Mouse (Mus musculus) right cerebral cortex, postnatal 36 days (tissue): ENCODE measurements around the gene Rln1.
A peak's percentile ranks its signal among the peaks of the same experiment; 100 is the strongest.

ENCODE experiments used
- DNase-seq, 2 experiments: peaks; one replicate each; pipeline ENCODE4 v3.0.0; 2022; ENCODE audit warnings: low spot score in 2 of 2, mixed read lengths in 1 of 2

Gene Rln1

GRCm38 (mm10) chr19:29334068-29334745, at the start of gene Rln1:
Gene Rln1 (minus strand): TSS chr19:29334670.
- no peak for DNase-seq

GRCm38 (mm10) chr19:29383368-29383767, 48.9 kb upstream of the Rln1 start:
- DNase-seq, result no peak

- no peak for DNase-seq
Observed at GRCm38 (mm10) chr19:29379839-29380603, 45.6 kb upstream of the Rln1 start.

- no peak for DNase-seq
Observed at GRCm38 (mm10) chr19:29376382-29376781, 41.9 kb upstream of the Rln1 start.

GRCm38 (mm10) chr19:29374947-29375346, 40.5 kb upstream of the Rln1 start:
- DNase-seq, result no peak

- DNase-seq, result no peak
Observed at GRCm38 (mm10) chr19:29373438-29373837, 39.0 kb upstream of the Rln1 start.

GRCm38 (mm10) chr19:29372621-29373020, 38.2 kb upstream of the Rln1 start:
- DNase-seq, result no peak

GRCm38 (mm10) chr19:29372138-29372537, 37.7 kb upstream of the Rln1 start:
- DNase-seq, result no peak

- DNase-seq, result no peak
Observed at GRCm38 (mm10) chr19:29371284-29372081, 37.0 kb upstream of the Rln1 start.

GRCm38 (mm10) chr19:29370545-29371283, 36.2 kb upstream of the Rln1 start:
- no peak for DNase-seq

GRCm38 (mm10) chr19:29370112-29370511, 35.6 kb upstream of the Rln1 start:
- DNase-seq, result no peak

- DNase-seq, result no peak
Observed at GRCm38 (mm10) chr19:29368671-29369309, 34.3 kb upstream of the Rln1 start.

- DNase-seq, result no peak
Observed at GRCm38 (mm10) chr19:29368041-29368440, 33.6 kb upstream of the Rln1 start.

GRCm38 (mm10) chr19:29366969-29367622, 32.6 kb upstream of the Rln1 start, which contains the start of the genes Plgrkt and Cd274:
Gene Plgrkt (minus strand): TSS chr19:29367390.
Gene Cd274 (plus strand): TSS chr19:29367455.
- DNase-seq, result peak; percentile 17 to 38

- DNase-seq, result no peak
Observed at GRCm38 (mm10) chr19:29366226-29366968, 31.9 kb upstream of the Rln1 start.

GRCm38 (mm10) chr19:29365105-29365504, 30.6 kb upstream of the Rln1 start:
- no peak for DNase-seq

- DNase-seq, result no peak
Observed at GRCm38 (mm10) chr19:29364076-29364475, 29.6 kb upstream of the Rln1 start.

GRCm38 (mm10) chr19:29363557-29363956, 29.1 kb upstream of the Rln1 start:
- no peak for DNase-seq

- no peak for DNase-seq
Observed at GRCm38 (mm10) chr19:29362173-29362930, 27.9 kb upstream of the Rln1 start.
